8 mouse cellular contexts compared by ENCODE assay signal in the genomic region with DNA sequence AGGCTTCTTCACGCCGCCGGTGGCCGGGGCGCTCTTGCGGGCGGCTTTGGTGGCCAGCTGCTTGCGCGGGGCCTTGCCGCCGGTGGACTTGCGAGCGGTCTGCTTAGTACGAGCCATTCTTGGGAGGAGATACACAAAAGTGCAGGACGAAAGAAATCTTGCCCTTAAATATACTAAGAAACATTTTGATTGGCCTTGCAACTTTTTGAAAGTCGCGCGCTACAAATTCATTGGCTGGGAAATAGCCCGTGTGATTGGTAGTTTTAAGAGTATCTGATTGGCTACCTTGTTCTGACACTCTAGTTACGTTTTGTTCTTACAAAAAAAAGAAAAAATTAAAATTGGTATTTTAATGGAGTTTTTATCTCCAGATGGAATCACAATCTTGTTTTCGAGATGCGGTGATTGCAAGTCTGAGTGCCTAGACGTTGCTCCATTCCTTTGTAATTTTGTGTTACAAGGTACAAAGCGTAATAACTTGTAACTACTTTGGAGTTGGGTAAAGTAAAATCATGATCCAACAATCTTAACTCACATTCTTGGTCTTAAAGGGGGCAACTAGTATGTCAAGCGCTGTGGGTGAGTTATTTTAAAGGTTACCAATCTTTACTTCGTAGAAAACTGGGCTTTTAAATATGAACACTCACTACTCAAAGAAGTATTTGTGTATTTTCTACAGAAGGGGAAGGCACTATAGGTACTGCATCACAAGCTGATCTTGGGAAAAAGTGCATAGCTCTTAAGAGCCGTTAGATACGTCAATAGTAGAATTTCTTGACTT. TPM values are rescaled to one million over a fixed set of nuclear protein-coding genes. Genes with fewer than 3 reads are reported as not detected.
DNase-seq lines count a peak whose midpoint lies in the region; ATAC-seq lines count a peak whose summit lies in the region.

A gene (minus strand): TSS at position 222 of the 781 bp plus-strand sequence.

- H3K27ac ChIP-seq in embryonic facial prominence, embryonic 14.5 days (replicated peaks; ENCODE audit: low read depth, low read length), result peak within 1 kb of the TSS; percentile 100
- H3K27ac ChIP-seq in stomach, embryonic 14.5 days (ENCODE audit: low read length), result peak within 1 kb of the TSS; percentile 99

- peak within 1 kb of the TSS; percentile 47 for H3K4me3 ChIP-seq in embryonic facial prominence, embryonic 14.5 days (ENCODE audit: low read depth, low read length)
- peak within 1 kb of the TSS; percentile 35 for H3K4me3 ChIP-seq in stomach, embryonic 14.5 days (ENCODE audit: low read depth, low read length)

- H3K9ac ChIP-seq in embryonic facial prominence, embryonic 14.5 days (ENCODE audit: low read depth, low read length), result peak within 1 kb of the TSS; percentile 72
- H3K9ac ChIP-seq in stomach, embryonic 14.5 days (replicated peaks; ENCODE audit: low read depth, low read length), result peak within 1 kb of the TSS; percentile 71

- WGBS in embryonic facial prominence, embryonic 14.5 days, result 1% methylated on average over 20 of the region's 28 CpGs
- under 1% methylated on average over 28 of the region's 28 CpGs for WGBS in stomach, embryonic 14.5 days

- H3K4me1 ChIP-seq in embryonic facial prominence, embryonic 14.5 days (ENCODE audit: control insufficient read depth, insufficient read depth, low read length), result peaks cover 15% of the 10 kb centered on the region
- peaks cover 14% of the 10 kb centered on the region for H3K4me1 ChIP-seq in stomach, embryonic 14.5 days (ENCODE audit: control insufficient read depth, insufficient read depth, low read length)

- ATAC-seq in embryonic facial prominence, embryonic 14.5 days (ENCODE audit: low read depth), result peak; percentile 64
- ATAC-seq in monocyte, adult 5-6 weeks (replicated peaks; ENCODE audit: insufficient number of reproducible peaks, low FRiP score, low TSS enrichment, poor library complexity, severe bottlenecking), result 0 out of 2 replicates have a peak, but pooled peaks have one; percentile 51
- ATAC-seq in stomach, embryonic 14.5 days (ENCODE audit: insufficient number of reproducible peaks, insufficient read depth, low FRiP score, low read depth), result peak; percentile 68

- no peaks in the 10 kb centered on the region for H3K36me3 ChIP-seq in embryonic facial prominence, embryonic 14.5 days (ENCODE audit: control insufficient read depth, insufficient read depth, low read length)
- no peaks in the 10 kb centered on the region for H3K36me3 ChIP-seq in stomach, embryonic 14.5 days (ENCODE audit: control insufficient read depth, insufficient read depth, low read length)

- no peaks in the 10 kb centered on the region for H3K9me3 ChIP-seq in embryonic facial prominence, embryonic 14.5 days (ENCODE audit: control insufficient read depth, low read length)
- H3K9me3 ChIP-seq in stomach, embryonic 14.5 days (ENCODE audit: control insufficient read depth, low read depth, low read length), result no peaks in the 10 kb centered on the region

- H3K4me2 ChIP-seq in embryonic facial prominence, embryonic 14.5 days (ENCODE audit: low read depth, low read length), result peak within 1 kb of the TSS; percentile 84
- peak within 1 kb of the TSS; percentile 71 for H3K4me2 ChIP-seq in stomach, embryonic 14.5 days (replicated peaks; ENCODE audit: low read depth, low read length)

- no peaks in the 10 kb centered on the region for H3K27me3 ChIP-seq in embryonic facial prominence, embryonic 14.5 days (replicated peaks; ENCODE audit: control insufficient read depth, insufficient read depth, low read length)
- no peaks in the 10 kb centered on the region for H3K27me3 ChIP-seq in stomach, embryonic 14.5 days (ENCODE audit: control insufficient read depth, insufficient read depth, low read length)

- DNase-seq in A20 (ENCODE audit: low read depth, low spot score), result peak; percentile 94
- peak; percentile 49 to 61 for DNase-seq in adrenal gland, postnatal 4 days (ENCODE audit: low spot score in 2 of 2)
- DNase-seq in embryonic facial prominence, embryonic 14.5 days (ENCODE audit: low spot score), result peak; percentile 97
- peak; percentile 87 for DNase-seq in heart, adult 8-10 months (ENCODE audit: low spot score)
- peak; percentile 66 to 86 for DNase-seq in kidney, adult 8-10 months
- peak; percentile 87 for DNase-seq in liver

RNA-seq across cellular contexts. Expression of the gene that starts here (rescaled TPM):
- total RNA-seq in adrenal gland, postnatal 4 days (2021), result 100 to 1,000 TPM; 224 to 252 TPM
- 5.1 and 7.5 TPM in 2 replicates for polyA plus RNA-seq in embryonic facial prominence, embryonic 14.5 days (2014; fragmentation: Nextera tagmentation; extraction: Ambion mirVana)
- total RNA-seq in heart, adult 8-10 months (2022), result 1 to 10 TPM in 2 of 4 experiments, under 1 TPM in 1, not detected in 1; 0.82 to 5.6 (median 2.3) TPM
- total RNA-seq in monocyte, adult 5-6 weeks (2017), result 6.8 TPM in 1 of 3 replicates, not detected in the others
- 6.1 and 8.4 TPM in 2 replicates for polyA plus RNA-seq in stomach, embryonic 14.5 days (2014; fragmentation: Nextera tagmentation; extraction: Ambion mirVana)

Comparison
In these comparisons a context has a peak if more than half of its experiments do, and no peak if none do; other contexts are left out.
1. Peak in every context shown above with its lines: DNase-seq, ATAC-seq, H3K4me3 ChIP-seq and H3K27ac ChIP-seq.
2. RNA of the gene that starts here (total RNA-seq): 224 to 252 TPM in adrenal gland, postnatal 4 days; 0.82 to 5.6 TPM in heart, adult 8-10 months and 6.8 TPM in monocyte, adult 5-6 weeks; every median in the first group is over 10 times any median in the second.